Mouse (Mus musculus) brain, embryonic 14.5 days (tissue): ENCODE results near the gene Zyx. TPM values are rescaled to one million over a fixed set of nuclear protein-coding genes. Genes with fewer than 3 reads are reported as not detected.

Experiments used
- DNase-seq: peaks from one replicate; pipeline ENCODE4 v3.0.0-alpha.2; 2011; ENCODE audit warnings: low read depth
- CTCF ChIP-seq: fragments of 200-500 bp; IDR thresholded peaks from 2 replicates; pipeline ENCODE4 v1.5.1; 2012; ENCODE audit warnings: inconsistent platforms, mild to moderate bottlenecking, moderate library complexity, borderline replicate concordance; ENCODE audit not compliant: insufficient read depth, insufficient read length; ENCODE audit errors: extremely low read depth
- POLR2A ChIP-seq: fragments of 200-500 bp; IDR thresholded peaks from 2 replicates; pipeline ENCODE4 v1.6.1; 2012; ENCODE audit warnings: mild to moderate bottlenecking, inconsistent platforms, borderline replicate concordance; ENCODE audit not compliant: poor library complexity, insufficient read depth, insufficient read length, severe bottlenecking; ENCODE audit errors: extremely low read depth
- polyA plus RNA-seq: library from polyadenylated mRNA; depleted of rRNA; stranded (reverse); fragments of >200 nt; gene quantifications from 2 replicates; pipeline ENCODE4 v1.2.3, GENCODE M21; 2012

Gene Zyx
- polyA plus RNA-seq, 1 experiment: 76.3 TPM

GRCm38 (mm10) chr6:42354076-42355019 lies 4.9 kb downstream of the Zyx start:
- DNase-seq: peak; percentile 73
- TF ChIP-seq POLR2A: no peak

GRCm38 (mm10) chr6:42355366-42355765 lies 5.9 kb downstream of the Zyx start:
- no peak for TF ChIP-seq POLR2A
- TF ChIP-seq CTCF: no peak
- no peak for DNase-seq

GRCm38 (mm10) chr6:42355794-42356600 lies 6.6 kb downstream of the Zyx start:
- no peak for TF ChIP-seq CTCF

GRCm38 (mm10) chr6:42356913-42357312 lies 7.5 kb downstream of the Zyx start:
- no peak for DNase-seq

More at GRCm38 (mm10) chr6:42355794-42356600, 6.6 kb downstream of the Zyx start:
- no peak for DNase-seq

GRCm38 (mm10) chr6:42357901-42358300 lies 8.5 kb downstream of the Zyx start:
- DNase-seq: no peak
- no peak for TF ChIP-seq POLR2A
- no peak for TF ChIP-seq CTCF

More at GRCm38 (mm10) chr6:42356913-42357312, 7.5 kb downstream of the Zyx start:
- TF ChIP-seq POLR2A: no peak
- TF ChIP-seq CTCF: no peak

GRCm38 (mm10) chr6:42358901-42359300 lies 9.5 kb downstream of the Zyx start:
- TF ChIP-seq POLR2A (no peak), CTCF (no peak)
- DNase-seq: no peak

GRCm38 (mm10) chr6:42359364-42360147 lies 10.1 kb downstream of the Zyx start:
- DNase-seq: no peak
- no peak for TF ChIP-seq CTCF
- no peak for TF ChIP-seq POLR2A

GRCm38 (mm10) chr6:42360231-42360840 lies 10.9 kb downstream of the Zyx start:
- no peak for DNase-seq
- TF ChIP-seq POLR2A (no peak), CTCF (no peak)

- TF ChIP-seq POLR2A: no peak
- no peak for TF ChIP-seq CTCF
- DNase-seq: no peak
These were observed 11.8 kb downstream of the Zyx start for GRCm38 (mm10) chr6:42361041-42361895.

GRCm38 (mm10) chr6:42362074-42362473 lies 12.6 kb downstream of the Zyx start:
- no peak for DNase-seq
- no peak for TF ChIP-seq POLR2A
- TF ChIP-seq CTCF: no peak

GRCm38 (mm10) chr6:42362497-42362896 lies 13.1 kb downstream of the Zyx start:
- no peak for DNase-seq
- TF ChIP-seq POLR2A (no peak), CTCF (no peak)
